Mouse (Mus musculus) MEL (cell line): ENCODE results near the gene Gm28557.
"Not testable (repeated sequence)": the region's sequence is repeated elsewhere in the genome, so short reads cannot be mapped to it uniquely, and the experiment has no call there.

ENCODE experiments used
- CHD1 ChIP-seq: IDR thresholded peaks from 2 replicates; pipeline ENCODE4 v1.6.1; 2012; ENCODE audit warnings: low read depth, mild to moderate bottlenecking, inconsistent platforms, low read length, improper control_type of control experiment
- CTCF ChIP-seq, 3 experiments: IDR thresholded peaks in 2 of 3; conservative IDR thresholded peaks in 1 of 3; 2 replicates each; pipeline ENCODE4 v1.5.1; 2011 to 2012; ENCODE audit warnings: low read length in 3 of 3, low read depth in 2 of 3, mild to moderate bottlenecking in 2 of 3, improper control_type of control experiment in 1 of 3, inconsistent platforms in 1 of 3, mixed read lengths in 1 of 3, moderate library complexity in 1 of 3; ENCODE audit not compliant: control insufficient read depth in 1 of 3, insufficient read depth in 1 of 3, poor library complexity in 1 of 3, severe bottlenecking in 1 of 3
- ETS1 ChIP-seq: IDR thresholded peaks from 2 replicates; pipeline ENCODE4 v1.6.1; 2012; ENCODE audit warnings: low read depth, mild to moderate bottlenecking, inconsistent platforms, low read length, improper control_type of control experiment, moderate library complexity
- KAT2A ChIP-seq: conservative IDR thresholded peaks from 2 replicates; pipeline ENCODE4 v1.6.1; 2012; ENCODE audit warnings: low read depth, low read length, improper control_type of control experiment, inconsistent platforms
- POLR2A ChIP-seq, 2 experiments: IDR thresholded peaks; 2 replicates each; pipeline ENCODE4 v1.6.1; 2011 to 2012; ENCODE audit warnings: low read length in 2 of 2, mild to moderate bottlenecking in 2 of 2, control low read depth in 1 of 2, improper control_type of control experiment in 1 of 2, low read depth in 1 of 2, moderate library complexity in 1 of 2; ENCODE audit not compliant: control insufficient read depth in 1 of 2, insufficient read depth in 1 of 2, poor library complexity in 1 of 2
- POLR2AphosphoS2 ChIP-seq: IDR thresholded peaks from 2 replicates; pipeline ENCODE4 v1.6.1; 2011; ENCODE audit warnings: low read length, improper control_type of control experiment
- RCOR1 ChIP-seq: IDR thresholded peaks from 2 replicates; pipeline ENCODE4 v1.6.1; 2012; ENCODE audit warnings: low read depth, mild to moderate bottlenecking, inconsistent platforms, low read length, improper control_type of control experiment
- SIN3A ChIP-seq: IDR thresholded peaks from 2 replicates; pipeline ENCODE4 v1.6.1; 2012; ENCODE audit warnings: low read length, improper control_type of control experiment, inconsistent platforms
- USF1 ChIP-seq: IDR thresholded peaks from 2 replicates; pipeline ENCODE4 v1.6.1; 2014; ENCODE audit warnings: low read depth, mild to moderate bottlenecking, inconsistent platforms, low read length, improper control_type of control experiment, moderate library complexity
- ZC3H11A ChIP-seq: IDR thresholded peaks from 2 replicates; pipeline ENCODE4 v1.6.1; 2012; ENCODE audit warnings: low read depth, mild to moderate bottlenecking, inconsistent platforms, low read length, improper control_type of control experiment
- ZKSCAN1 ChIP-seq: IDR thresholded peaks from 2 replicates; pipeline ENCODE4 v1.6.1; 2012; ENCODE audit warnings: low read depth, mild to moderate bottlenecking, inconsistent platforms, low read length, improper control_type of control experiment, moderate library complexity

- TF ChIP-seq POLR2A (IDR thresholded peaks at IDR 0.05; ENCODE audit: control insufficient read depth in 1 of 2, insufficient read depth in 1 of 2, low read depth in 1 of 2, low read length in 2 of 2, poor library complexity in 1 of 2); USF1; RCOR1; CTCF (IDR thresholded peaks at IDR 0.05 in 2 of 3, conservative IDR thresholded peaks at IDR 0.05 in 1 of 3; ENCODE audit: control insufficient read depth in 1 of 3, insufficient read depth in 1 of 3, low read depth in 2 of 3, low read length in 3 of 3, poor library complexity in 1 of 3, severe bottlenecking in 1 of 3); ETS1; SIN3A; POLR2AphosphoS2; KAT2A; ZKSCAN1; ZC3H11A; CHD1: not testable (repeated sequence)
Observed at GRCm38 (mm10) chr13:67121360-67121759, 13.0 kb upstream of the Gm28557 start, which contains the start of gene Zfp759.
